Mouse (Mus musculus) heart, adult 2 months (tissue): ENCODE data around the gene Srsf2. TPM values are rescaled to one million over a fixed set of nuclear protein-coding genes. Genes with fewer than 3 reads are reported as not detected.
A peak's percentile ranks its signal among the peaks of the same experiment; 100 is the strongest.

Experiments used
- DNase-seq, 2 experiments: peaks; one replicate each; pipeline ENCODE4 v3.0.0; 2021
- H3K27ac ChIP-seq: fragments of 200-600 bp; 2 replicates; pipeline ENCODE4 v1.8.1; 2022
- H3K27me3 ChIP-seq: fragments of 200-500 bp; 2 replicates; pipeline ENCODE4 v1.6.1; 2012; ENCODE audit warnings: mild to moderate bottlenecking, low read length, inconsistent platforms, mixed read lengths; ENCODE audit not compliant: control insufficient read depth, insufficient read depth
- H3K36me3 ChIP-seq: fragments of 200-500 bp; 2 replicates; pipeline ENCODE4 v1.6.1; 2012; ENCODE audit warnings: low read length, inconsistent platforms; ENCODE audit not compliant: control insufficient read depth, insufficient read depth
- H3K4me1 ChIP-seq: fragments of 200-500 bp; 2 replicates; pipeline ENCODE4 v1.6.1; 2011; ENCODE audit warnings: low read length; ENCODE audit not compliant: control insufficient read depth, insufficient read depth
- H3K4me3 ChIP-seq: fragments of 200-600 bp; 2 replicates; pipeline ENCODE4 v1.8.1; 2022
- H3K79me2 ChIP-seq: fragments of 200-500 bp; replicated peaks from 2 replicates; pipeline ENCODE4 v1.6.1; 2012; ENCODE audit warnings: mild to moderate bottlenecking, inconsistent platforms, low read length, moderate library complexity, mixed read lengths; ENCODE audit not compliant: control insufficient read depth, insufficient read depth
- H3K9ac ChIP-seq: fragments of 200-500 bp; 2 replicates; pipeline ENCODE4 v1.6.1; 2012; ENCODE audit warnings: low read depth, mild to moderate bottlenecking, control low read depth, inconsistent platforms, low read length, mixed read lengths
- CTCF ChIP-seq: fragments of 200-600 bp; IDR thresholded peaks from 2 replicates; pipeline ENCODE4 v1.8.1; 2022; ENCODE audit warnings: antibody characterized with exemption, mild to moderate bottlenecking, moderate library complexity
- EP300 ChIP-seq: fragments of 200-500 bp; IDR thresholded peaks from 2 replicates; pipeline ENCODE4 v1.6.1; 2011; ENCODE audit warnings: low read depth, low read length, control low read depth; ENCODE audit not compliant: insufficient read depth
- POLR2A ChIP-seq: fragments of 200-500 bp; IDR thresholded peaks from 2 replicates; pipeline ENCODE4 v1.6.1; 2011; ENCODE audit warnings: mild to moderate bottlenecking, low read depth, low read length, control low read depth; ENCODE audit not compliant: insufficient read depth
- WGBS: fragments of 180-500 bp; shearing (Covaris S2); methylation state at CpG from one replicate; pipeline ENCODE4 v1.1.7; 2018; 5-methylcytosine and 5-hydroxymethylcytosine counted together
- intact Hi-C: fragments of 180-260 bp; cut with DNase I; formaldehyde crosslinking; loops from one replicate; pipeline ENCODE4 v1.15.1; 2025
- polyA plus RNA-seq: library from polyadenylated mRNA; depleted of rRNA; stranded (reverse); fragments of >200 nt; gene quantifications from 2 replicates; pipeline ENCODE4 v1.2.3, GENCODE M21; 2012
- total RNA-seq, 2 experiments: library from RNA; stranded (reverse); gene quantifications; 2 replicates each; pipeline ENCODE4 v1.2.3; 2021

Gene Srsf2
- total and polyA plus RNA-seq, 3 experiments, result 91.4 to 158 (median 104) TPM

GRCm38 (mm10) chr11:116817567-116817966 is 35.3 kb downstream of the Srsf2 start:
- no peak for DNase-seq
- Histone ChIP-seq H3K36me3 (no peaks in the 10 kb centered on the region), H3K27me3 (no peaks in the 10 kb centered on the region), H3K9ac (no peak overlapping the region), H3K27ac (peak overlapping the region; percentile 12; the same call in 1 of the 2 replicates), H3K4me1 (peaks cover 48% of the 10 kb centered on the region), H3K4me3 (no peak overlapping the region), H3K79me2 (no peaks in the 10 kb centered on the region; the same call in none of the 2 replicates)
- intact Hi-C loops, result loop anchor here (10.0 kb wide), 1 partner anchor 323 kb away; the partner anchor contains the start of gene Prpsap1
- TF ChIP-seq CTCF (no peak), EP300 (no peak), POLR2A (no peak)
- 87% methylated on average over 5 of the region's 5 CpGs for WGBS

- Histone ChIP-seq H3K36me3 (no peaks in the 10 kb centered on the region), H3K9ac (no peak overlapping the region), H3K4me1 (peaks cover 45% of the 10 kb centered on the region), H3K79me2 (no peaks in the 10 kb centered on the region; the same call in 1 of the 2 replicates), H3K27ac (peak overlapping the region; percentile 26), H3K27me3 (no peaks in the 10 kb centered on the region), H3K4me3 (no peak overlapping the region)
- TF ChIP-seq EP300, result peak; percentile 60; the same call in 1 of the 2 replicates
- no peak for TF ChIP-seq POLR2A
- DNase-seq, result peak in 1 of 2 experiments; percentile 59
- 35% methylated on average over 5 of the region's 5 CpGs for WGBS
- intact Hi-C loops, result loop anchor here (10.0 kb wide), 1 partner anchor 322 kb away; the partner anchor contains the start of gene Prpsap1
Observed at GRCm38 (mm10) chr11:116816769-116817168, 36.1 kb downstream of the Srsf2 start.

GRCm38 (mm10) chr11:116814884-116815415 is 37.9 kb downstream of the Srsf2 start:
- Histone ChIP-seq H3K4me3 (no peak overlapping the region), H3K36me3 (no peaks in the 10 kb centered on the region), H3K4me1 (peaks cover 30% of the 10 kb centered on the region), H3K79me2 (no peaks in the 10 kb centered on the region; the same call in 1 of the 2 replicates), H3K9ac (peak overlapping the region; percentile 47), H3K27me3 (no peaks in the 10 kb centered on the region), H3K27ac (peak overlapping the region; percentile 91)
- DNase-seq, result no peak
- TF ChIP-seq CTCF (no peak), EP300 (0 out of 2 replicates have a peak, but pooled peaks have one; percentile 5)
- 38% methylated on average over 7 of the region's 7 CpGs for WGBS
- intact Hi-C loops, result loop anchor here (10.0 kb wide), 1 partner anchor 320 kb away; the partner anchor contains the start of gene Prpsap1

GRCm38 (mm10) chr11:116814076-116814883 is 38.6 kb downstream of the Srsf2 start:
- Histone ChIP-seq H3K79me2 (no peaks in the 10 kb centered on the region; the same call in 1 of the 2 replicates), H3K36me3 (no peaks in the 10 kb centered on the region), H3K27ac (peak overlapping the region; percentile 91), H3K4me3 (no peak overlapping the region), H3K4me1 (peaks cover 24% of the 10 kb centered on the region), H3K27me3 (no peaks in the 10 kb centered on the region), H3K9ac (peak overlapping the region; percentile 47)
- 23% methylated on average over 20 of the region's 20 CpGs for WGBS
- intact Hi-C loops, result loop anchor here (10.0 kb wide), 1 partner anchor 319 kb away; the partner anchor contains the start of gene Prpsap1
- peak; percentile 31; the same call in 1 of the 2 replicates for TF ChIP-seq POLR2A
- TF ChIP-seq EP300, result 0 out of 2 replicates have a peak, but pooled peaks have one; percentile 23
- TF ChIP-seq CTCF, result peak; percentile 16
- DNase-seq, result peak; percentile 77 to 83

GRCm38 (mm10) chr11:116813610-116814009 is 39.3 kb downstream of the Srsf2 start:
- DNase-seq, result no peak
- no peaks in the 10 kb centered on the region for H3K36me3 ChIP-seq
- no peaks in the 10 kb centered on the region for H3K27me3 ChIP-seq
- H3K9ac ChIP-seq, result 0 out of 2 replicates have a peak overlapping the region, but pooled peaks have one; percentile 15
- no peaks in the 10 kb centered on the region; the same call in 1 of the 2 replicates for H3K79me2 ChIP-seq
- TF ChIP-seq EP300 (no peak), CTCF (no peak), POLR2A (no peak)
- peak overlapping the region; percentile 91 for H3K27ac ChIP-seq
- 81% methylated on average over 13 of the region's 13 CpGs for WGBS
- no peak overlapping the region for H3K4me3 ChIP-seq
- peaks cover 24% of the 10 kb centered on the region for H3K4me1 ChIP-seq
- intact Hi-C loops, result loop anchor here (10.0 kb wide), 1 partner anchor 319 kb away; the partner anchor contains the start of gene Prpsap1
